Mouse (Mus musculus): ENCODE results near the gene Mdm1.

GRCm38 (mm10) chr10:118169212-118169611 lies 27.6 kb downstream of the Mdm1 start:
- TF ChIP-seq E2F4 (IDR thresholded peaks at IDR 0.05; ENCODE audit: insufficient read depth): no peak
- no peak for TF ChIP-seq POLR2A (IDR thresholded peaks at IDR 0.05; ENCODE audit: insufficient read length, low read depth)
- no peak for TF ChIP-seq MAX (IDR thresholded peaks at IDR 0.05; ENCODE audit: low read depth)
- no peak for TF ChIP-seq MYOG (IDR thresholded peaks at IDR 0.05; ENCODE audit: control insufficient read depth in 1 of 3, insufficient read depth in 1 of 3, insufficient read length in 2 of 3, low read depth in 2 of 3)
- no peak for TF ChIP-seq SRF (IDR thresholded peaks at IDR 0.05; ENCODE audit: control insufficient read depth, insufficient read length, low read depth)
- TF ChIP-seq TCF3 (IDR thresholded peaks at IDR 0.05; ENCODE audit: insufficient read length, low read depth): no peak
- no peak for TF ChIP-seq POLR2AphosphoS2 (IDR thresholded peaks at IDR 0.05; ENCODE audit: insufficient read length, low read depth)
- TF ChIP-seq MYOD1 (IDR thresholded peaks at IDR 0.05; ENCODE audit: control insufficient read depth in 1 of 3, insufficient read length in 2 of 3, low read depth in 2 of 3): no peak
- no peak for TF ChIP-seq USF1 (IDR thresholded peaks at IDR 0.05; ENCODE audit: low read depth)
- no peak for TF ChIP-seq TCF12 (IDR thresholded peaks at IDR 0.05; ENCODE audit: insufficient read depth, poor library complexity, severe bottlenecking)
- no peak for TF ChIP-seq REST (IDR thresholded peaks at IDR 0.05; ENCODE audit: insufficient read depth, insufficient read length)
- no peak for TF ChIP-seq CEBPB (IDR thresholded peaks at IDR 0.05; ENCODE audit: insufficient read depth, poor library complexity, severe bottlenecking)

Measured in myocyte (in vitro differentiated cells).